Mouse (Mus musculus): ENCODE results near the gene Hist1h2ai. TPM values are rescaled to one million over a fixed set of nuclear protein-coding genes. Genes with fewer than 3 reads are reported as not detected.
A peak's percentile ranks its signal among the peaks of the same experiment; 100 is the strongest.
"Not testable (repeated sequence)": the region's sequence is repeated elsewhere in the genome, so short reads cannot be mapped to it uniquely, and the experiment has no call there.

The Hist1h2ai gene
- 3.5 and 9.7 TPM in 2 replicates for polyA plus RNA-seq (2015; fragmentation: Nextera tagmentation; extraction: Ambion mirVana)

DNA sequence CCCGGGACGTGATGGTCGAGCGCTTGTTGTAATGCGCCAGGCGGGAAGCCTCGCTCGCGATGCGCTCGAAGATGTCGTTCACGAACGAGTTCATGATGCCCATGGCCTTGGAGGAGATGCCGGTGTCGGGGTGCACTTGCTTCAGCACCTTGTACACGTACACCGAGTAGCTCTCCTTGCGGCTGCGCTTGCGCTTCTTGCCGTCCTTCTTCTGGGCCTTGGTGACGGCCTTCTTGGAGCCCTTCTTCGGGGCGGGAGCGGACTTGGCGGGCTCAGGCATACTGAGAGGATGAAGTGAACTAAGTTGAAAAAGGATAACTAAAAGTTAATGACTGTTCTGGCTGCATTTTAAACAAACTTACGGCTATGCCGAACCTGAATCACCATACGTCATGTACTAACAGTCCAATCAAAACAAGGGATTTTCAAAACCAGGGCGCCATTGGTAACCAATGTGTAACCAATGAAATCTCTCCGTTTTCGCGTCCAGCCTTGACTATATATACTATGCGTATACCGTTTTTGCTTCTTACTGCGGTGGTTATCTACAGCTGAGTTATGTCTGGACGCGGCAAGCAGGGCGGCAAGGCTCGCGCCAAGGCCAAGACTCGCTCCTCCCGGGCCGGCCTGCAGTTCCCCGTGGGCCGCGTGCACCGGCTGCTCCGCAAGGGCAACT is at the start of gene Hist1h2ai, which contains the start of gene Hist1h2bl:
TSS of gene Hist1h2ai (plus strand) at position 559 of the 676 bp plus-strand sequence.
TSS of gene Hist1h2bl (minus strand) at position 280 of the 676 bp plus-strand sequence.
- ATAC-seq, result peak; percentile 96
- under 1% methylated on average over 29 of the region's 50 CpGs for WGBS

DNA sequence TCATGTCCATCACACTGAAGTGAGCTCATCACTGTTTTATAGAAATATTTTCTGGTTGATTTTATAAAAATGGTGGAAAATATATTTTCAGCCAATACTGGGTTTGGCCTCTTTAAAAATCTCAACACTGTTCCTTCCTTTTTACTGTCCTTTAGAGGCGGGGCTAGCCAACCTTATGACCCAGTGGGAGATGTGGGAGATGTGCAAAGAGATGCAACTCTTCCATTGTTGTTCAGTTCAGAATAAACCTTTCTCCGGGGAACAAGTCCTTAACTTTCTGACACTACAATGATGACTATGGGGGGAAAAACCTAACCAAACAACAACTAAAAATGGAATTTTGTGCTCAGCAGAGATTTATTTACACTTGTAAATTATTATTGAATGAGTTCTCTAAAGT is 38.9 kb upstream of the Hist1h2ai start, which contains the start of gene Olfr1360:
TSS of gene Olfr1360 (minus strand) at position 101 of the 400 bp plus-strand sequence.
- Histone ChIP-seq H3K27ac (ENCODE audit: low read length) (no peak within 1 kb of the TSS), H3K9me3 (replicated peaks; ENCODE audit: control insufficient read depth, low read length, poor library complexity, severe bottlenecking) (no peaks in the 10 kb centered on the region), H3K4me3 (ENCODE audit: low read depth, low read length) (no peak within 1 kb of the TSS), H3K27me3 (ENCODE audit: control insufficient read depth, insufficient read depth, low read depth, low read length) (no peaks in the 10 kb centered on the region), H3K9ac (ENCODE audit: low read depth, low read length) (no peak within 1 kb of the TSS), H3K4me1 (ENCODE audit: control insufficient read depth, insufficient read depth, low read length) (no peaks in the 10 kb centered on the region), H3K4me2 (ENCODE audit: low read length) (no peak within 1 kb of the TSS), H3K36me3 (ENCODE audit: control insufficient read depth, insufficient read depth, low read length) (no peaks in the 10 kb centered on the region)
- WGBS, result 90% methylated on average over 2 of the region's 2 CpGs
- ATAC-seq, result no peak

More for the DNA sequence above, at the start of gene Hist1h2ai, which contains the start of gene Hist1h2bl:
- H3K36me3 ChIP-seq (ENCODE audit: control insufficient read depth, insufficient read depth, low read length); H3K27me3 ChIP-seq (ENCODE audit: control insufficient read depth, insufficient read depth, low read depth, low read length); H3K9me3 ChIP-seq (replicated peaks; ENCODE audit: control insufficient read depth, low read length, poor library complexity, severe bottlenecking): not testable (repeated sequence)
- H3K4me3 ChIP-seq (ENCODE audit: low read depth, low read length), result peak within 1 kb of the TSS; percentile 49
- peak within 1 kb of the TSS; percentile 91 for H3K27ac ChIP-seq (ENCODE audit: low read length)
- H3K4me1 ChIP-seq (ENCODE audit: control insufficient read depth, insufficient read depth, low read length), result peaks cover 29% of the 10 kb centered on the region
- H3K9ac ChIP-seq (ENCODE audit: low read depth, low read length), result peak within 1 kb of the TSS; percentile 66
- H3K4me2 ChIP-seq (ENCODE audit: low read length), result peak within 1 kb of the TSS; percentile 95

- Histone ChIP-seq H3K27me3 (ENCODE audit: control insufficient read depth, insufficient read depth, low read depth, low read length) (no peaks in the 10 kb centered on the region), H3K27ac (ENCODE audit: low read length) (no peak within 1 kb of the TSS), H3K4me1 (ENCODE audit: control insufficient read depth, insufficient read depth, low read length) (no peaks in the 10 kb centered on the region), H3K36me3 (ENCODE audit: control insufficient read depth, insufficient read depth, low read length) (no peaks in the 10 kb centered on the region), H3K4me2 (ENCODE audit: low read length) (no peak within 1 kb of the TSS), H3K9ac (ENCODE audit: low read depth, low read length) (no peak within 1 kb of the TSS), H3K4me3 (ENCODE audit: low read depth, low read length) (no peak within 1 kb of the TSS), H3K9me3 (replicated peaks; ENCODE audit: control insufficient read depth, low read length, poor library complexity, severe bottlenecking) (no peaks in the 10 kb centered on the region)
- no peak for ATAC-seq
Observed at GRCm38 (mm10) chr13:21697811-21698210, 18.4 kb upstream of the Hist1h2ai start, which contains the start of gene Olfr1359. Gene Olfr1359, plus strand, starts transcription at chr13:21698111.

DNA sequence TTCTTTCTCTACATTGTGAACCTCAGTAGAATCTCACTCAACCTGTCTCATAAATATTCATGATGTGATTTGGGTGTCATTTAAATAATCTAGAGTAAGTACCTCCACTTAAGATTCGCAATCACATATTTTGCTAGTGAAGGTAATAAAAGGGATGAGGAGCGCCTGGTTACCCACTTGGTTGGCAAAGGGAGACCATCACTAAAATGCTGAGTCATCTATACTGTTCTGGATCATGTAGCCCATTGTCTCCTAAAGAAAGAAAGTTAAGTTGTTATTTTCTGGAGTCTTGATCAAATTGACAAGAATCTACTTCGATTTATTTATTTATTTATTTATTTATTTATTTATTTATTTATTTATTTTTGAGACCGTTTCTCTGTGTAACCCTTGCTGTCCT is 9.6 kb upstream of the Hist1h2ai start:
- Histone ChIP-seq H3K27ac (ENCODE audit: low read length) (no peak overlapping the region), H3K4me3 (ENCODE audit: low read depth, low read length) (no peak overlapping the region), H3K9me3 (replicated peaks; ENCODE audit: control insufficient read depth, low read length, poor library complexity, severe bottlenecking) (no peaks in the 10 kb centered on the region), H3K4me1 (ENCODE audit: control insufficient read depth, insufficient read depth, low read length) (peaks cover 3% of the 10 kb centered on the region; the same call in 1 of the 2 replicates), H3K27me3 (ENCODE audit: control insufficient read depth, insufficient read depth, low read depth, low read length) (no peaks in the 10 kb centered on the region), H3K9ac (ENCODE audit: low read depth, low read length) (no peak overlapping the region), H3K36me3 (ENCODE audit: control insufficient read depth, insufficient read depth, low read length) (no peaks in the 10 kb centered on the region), H3K4me2 (ENCODE audit: low read length) (no peak overlapping the region)
- ATAC-seq, result no peak
- 71% methylated on average over 4 of the region's 4 CpGs for WGBS

- Histone ChIP-seq H3K4me1 (ENCODE audit: control insufficient read depth, insufficient read depth, low read length) (peaks cover 8% of the 10 kb centered on the region), H3K9ac (ENCODE audit: low read depth, low read length) (peak overlapping the region; percentile 56), H3K9me3 (replicated peaks; ENCODE audit: control insufficient read depth, low read length, poor library complexity, severe bottlenecking) (no peaks in the 10 kb centered on the region), H3K27me3 (ENCODE audit: control insufficient read depth, insufficient read depth, low read depth, low read length) (no peaks in the 10 kb centered on the region), H3K4me2 (ENCODE audit: low read length) (peak overlapping the region; percentile 43), H3K36me3 (ENCODE audit: control insufficient read depth, insufficient read depth, low read length) (no peaks in the 10 kb centered on the region), H3K27ac (ENCODE audit: low read length) (peak overlapping the region; percentile 73), H3K4me3 (ENCODE audit: low read depth, low read length) (peak overlapping the region; percentile 60)
- under 1% methylated on average over 32 of the region's 32 CpGs for WGBS
- peak; percentile 89 for ATAC-seq
Observed at GRCm38 (mm10) chr13:21710031-21710711, 6.1 kb upstream of the Hist1h2ai start.

DNA sequence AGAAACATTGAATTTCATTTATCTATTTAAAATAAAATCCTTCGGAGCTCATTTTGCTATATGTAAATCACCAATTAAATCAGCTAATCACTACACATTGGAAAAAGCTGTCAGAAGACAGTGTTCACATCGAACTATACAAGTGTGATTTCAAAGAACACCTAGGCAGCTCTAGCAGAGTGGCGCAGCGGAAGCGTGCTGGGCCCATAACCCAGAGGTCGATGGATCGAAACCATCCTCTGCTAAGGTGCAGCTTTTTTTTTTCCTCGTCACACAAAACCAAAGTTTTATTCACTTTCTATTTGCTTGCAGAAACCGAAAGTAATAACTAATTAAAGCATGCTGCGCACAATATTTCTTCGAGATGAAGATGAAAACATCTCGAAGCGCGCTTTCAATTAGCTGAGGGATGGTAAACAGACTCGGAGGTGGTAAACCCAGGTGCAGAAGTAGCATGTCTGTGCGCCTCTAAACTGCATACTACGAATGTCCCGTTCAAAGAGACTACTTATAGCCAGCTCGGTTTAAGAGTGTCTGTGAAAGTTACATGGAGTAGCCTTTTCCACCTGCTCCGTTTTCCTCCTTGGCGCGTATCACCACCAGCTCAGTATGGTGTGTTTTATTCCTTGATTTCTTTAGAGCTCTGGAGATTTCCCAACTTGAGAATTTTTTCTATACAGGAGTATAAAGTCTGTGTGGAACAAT is 5.2 kb upstream of the Hist1h2ai start:
- ATAC-seq, result peak; percentile 90

GRCm38 (mm10) chr13:21711698-21712097 is 4.5 kb upstream of the Hist1h2ai start:
- Histone ChIP-seq H3K9ac (ENCODE audit: low read depth, low read length) (peak overlapping the region; percentile 52; the same call in 1 of the 2 replicates), H3K36me3 (ENCODE audit: control insufficient read depth, insufficient read depth, low read length) (no peaks in the 10 kb centered on the region), H3K27me3 (ENCODE audit: control insufficient read depth, insufficient read depth, low read depth, low read length) (no peaks in the 10 kb centered on the region), H3K9me3 (replicated peaks; ENCODE audit: control insufficient read depth, low read length, poor library complexity, severe bottlenecking) (no peaks in the 10 kb centered on the region), H3K4me1 (ENCODE audit: control insufficient read depth, insufficient read depth, low read length) (peaks cover 13% of the 10 kb centered on the region), H3K27ac (ENCODE audit: low read length) (no peak overlapping the region), H3K4me2 (ENCODE audit: low read length) (peak overlapping the region; percentile 61), H3K4me3 (ENCODE audit: low read depth, low read length) (peak overlapping the region; percentile 60)
- 22% methylated on average over 4 of the region's 4 CpGs for WGBS
- ATAC-seq, result no peak

More for the DNA sequence above, 5.2 kb upstream of the Hist1h2ai start:
- Histone ChIP-seq H3K9ac (ENCODE audit: low read depth, low read length) (peak overlapping the region; percentile 52), H3K27ac (ENCODE audit: low read length) (no peak overlapping the region), H3K27me3 (ENCODE audit: control insufficient read depth, insufficient read depth, low read depth, low read length) (no peaks in the 10 kb centered on the region), H3K4me2 (ENCODE audit: low read length) (peak overlapping the region; percentile 61), H3K4me1 (ENCODE audit: control insufficient read depth, insufficient read depth, low read length) (peaks cover 13% of the 10 kb centered on the region), H3K4me3 (ENCODE audit: low read depth, low read length) (peak overlapping the region; percentile 60), H3K9me3 (replicated peaks; ENCODE audit: control insufficient read depth, low read length, poor library complexity, severe bottlenecking) (no peaks in the 10 kb centered on the region), H3K36me3 (ENCODE audit: control insufficient read depth, insufficient read depth, low read length) (no peaks in the 10 kb centered on the region)
- 1% methylated on average over 22 of the region's 22 CpGs for WGBS

GRCm38 (mm10) chr13:21714725-21715124 is 1.5 kb upstream of the Hist1h2ai start:
- ATAC-seq, result no peak
- no peaks in the 10 kb centered on the region for H3K27me3 ChIP-seq (ENCODE audit: control insufficient read depth, insufficient read depth, low read depth, low read length)
- no peaks in the 10 kb centered on the region for H3K36me3 ChIP-seq (ENCODE audit: control insufficient read depth, insufficient read depth, low read length)
- no peak overlapping the region for H3K27ac ChIP-seq (ENCODE audit: low read length)
- WGBS, result 1% methylated on average over 7 of the region's 7 CpGs
- H3K4me1 ChIP-seq (ENCODE audit: control insufficient read depth, insufficient read depth, low read length), result peaks cover 26% of the 10 kb centered on the region
- peak overlapping the region; percentile 95 for H3K4me2 ChIP-seq (ENCODE audit: low read length)
- H3K9ac ChIP-seq (ENCODE audit: low read depth, low read length), result no peak overlapping the region; the same call in 1 of the 2 replicates
- no peaks in the 10 kb centered on the region for H3K9me3 ChIP-seq (replicated peaks; ENCODE audit: control insufficient read depth, low read length, poor library complexity, severe bottlenecking)
- H3K4me3 ChIP-seq (ENCODE audit: low read depth, low read length), result peak overlapping the region; percentile 49; the same call in 1 of the 2 replicates

Measured in midbrain, embryonic 16.5 days (tissue).